Mouse (Mus musculus) E14TG2a.4 (cell line): ENCODE measurements around the gene Thap12.

Source experiments
- H3K27me3 ChIP-seq: 2 replicates; pipeline ENCODE4 v1.6.1; 2014; ENCODE audit warnings: low read length, control low read depth; ENCODE audit not compliant: insufficient read depth
- H3K36me3 ChIP-seq: 2 replicates; pipeline ENCODE4 v1.6.1; 2014; ENCODE audit warnings: low read length, control low read depth; ENCODE audit not compliant: insufficient read depth
- H3K4me1 ChIP-seq: replicated peaks from 2 replicates; pipeline ENCODE4 v1.6.1; 2014; ENCODE audit warnings: low read depth, low read length, control low read depth
- H3K4me3 ChIP-seq: replicated peaks from 2 replicates; pipeline ENCODE4 v1.5.1; 2014; ENCODE audit warnings: mild to moderate bottlenecking, low read length
- H3K9me3 ChIP-seq: 2 replicates; pipeline ENCODE4 v1.6.1; 2014; ENCODE audit warnings: low read length, control low read depth
- CTCF ChIP-seq: conservative IDR thresholded peaks from 2 replicates; pipeline ENCODE4 v1.5.1; 2014; ENCODE audit warnings: low read length
- NANOG ChIP-seq: IDR thresholded peaks from 2 replicates; pipeline ENCODE4 v1.6.1; 2014; ENCODE audit warnings: borderline replicate concordance, low read length, mixed read lengths
- POU5F1 ChIP-seq: IDR thresholded peaks from 2 replicates; pipeline ENCODE4 v1.6.1; 2014; ENCODE audit warnings: low read length, borderline replicate concordance

Thap12 gene

DNA sequence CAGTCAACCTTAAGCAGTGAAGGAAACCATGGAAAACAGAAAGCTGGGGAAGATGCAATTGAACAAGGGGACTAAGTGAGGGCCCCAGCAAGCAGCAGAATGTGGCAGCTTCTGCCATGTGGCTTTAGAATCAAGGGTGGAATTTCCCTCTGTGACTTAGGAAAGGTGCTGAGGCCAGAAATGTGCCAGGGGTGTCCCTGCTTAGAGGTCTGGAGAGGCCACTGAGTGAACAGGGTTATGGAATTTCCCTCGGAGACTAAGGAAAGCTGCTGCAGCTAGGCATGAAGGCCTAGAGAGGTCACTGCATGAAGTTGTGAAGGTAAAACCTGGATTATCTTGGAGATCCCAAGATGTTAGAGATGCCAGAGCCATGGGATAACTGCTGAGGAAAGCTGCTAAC lies 12.8 kb upstream of the Thap12 start:
- Histone ChIP-seq H3K4me3 (no peak overlapping the region), H3K4me1 (peaks cover 8% of the 10 kb centered on the region; the same call in 1 of the 2 replicates)

DNA sequence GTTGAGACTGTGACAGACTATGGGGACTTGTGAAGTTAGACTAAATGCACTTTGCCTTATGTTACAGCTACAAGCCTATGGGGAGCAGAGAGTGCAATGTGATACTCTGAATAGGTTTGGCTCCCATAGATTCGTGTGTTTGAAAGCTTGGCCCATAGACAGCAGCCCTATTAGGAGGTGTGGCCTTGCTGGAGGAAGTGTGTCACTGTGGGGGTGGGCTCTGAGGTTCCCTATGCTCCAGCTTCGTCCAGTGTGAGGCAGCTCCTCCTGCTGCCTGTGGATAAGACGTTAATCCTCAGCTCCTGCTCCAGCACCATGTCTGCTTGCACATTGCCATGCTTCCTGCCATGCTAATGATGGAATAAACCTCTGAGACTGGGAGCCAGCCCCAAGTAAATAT lies 12.1 kb upstream of the Thap12 start:
- H3K9me3 ChIP-seq, result no peaks in the 10 kb centered on the region
- 0 out of 2 replicates have a peak, but pooled peaks cover 3% of the 10 kb centered on the region for H3K27me3 ChIP-seq
- TF ChIP-seq NANOG (no peak), CTCF (no peak), POU5F1 (no peak)
- peaks cover 8% of the 10 kb centered on the region; the same call in 1 of the 2 replicates for H3K4me1 ChIP-seq
- no peak overlapping the region for H3K4me3 ChIP-seq
- no peaks in the 10 kb centered on the region for H3K36me3 ChIP-seq

More for the DNA sequence above, 12.8 kb upstream of the Thap12 start:
- no peak for TF ChIP-seq POU5F1
- no peak for TF ChIP-seq CTCF
- no peak for TF ChIP-seq NANOG
- H3K27me3 ChIP-seq, result 0 out of 2 replicates have a peak, but pooled peaks cover 3% of the 10 kb centered on the region
- H3K9me3 ChIP-seq, result no peaks in the 10 kb centered on the region
- H3K36me3 ChIP-seq, result no peaks in the 10 kb centered on the region

DNA sequence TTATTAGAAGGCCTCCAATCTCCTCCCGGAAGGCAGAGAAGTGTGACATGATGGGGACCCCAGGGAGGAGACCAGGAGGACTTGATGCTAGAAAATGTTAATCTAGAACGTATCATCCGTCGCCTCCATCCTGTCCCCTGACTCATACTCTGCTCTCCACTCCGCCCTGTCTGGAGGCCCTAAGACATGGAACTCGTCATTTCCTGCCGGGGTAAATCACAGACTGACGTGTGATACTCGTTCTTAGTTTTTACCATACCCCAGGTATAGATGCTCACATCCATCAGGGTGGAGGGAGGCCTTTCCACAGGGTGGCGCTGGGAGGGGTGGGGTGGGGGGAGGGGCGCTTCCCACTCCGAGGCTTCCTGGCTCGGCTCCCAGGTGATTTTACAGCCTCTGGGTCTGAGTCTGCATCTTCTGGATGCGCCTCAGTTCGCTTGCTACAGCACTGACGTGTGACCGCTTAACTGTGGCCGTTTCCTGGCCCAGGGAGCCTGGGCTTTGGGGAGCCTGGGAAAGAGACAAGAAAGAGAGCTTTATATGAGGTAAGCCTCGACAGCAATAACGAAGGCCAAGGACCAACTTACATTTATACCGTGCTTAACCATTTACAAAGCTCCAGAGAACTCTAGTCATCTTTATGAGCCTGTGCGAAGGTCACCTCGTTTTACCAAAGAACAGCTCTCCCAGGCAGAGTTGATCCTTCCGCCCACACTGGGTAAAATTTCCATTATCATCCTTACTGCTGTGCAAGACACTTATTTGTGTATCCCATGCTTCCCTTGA lies 9.9 kb upstream of the Thap12 start:
- peaks cover 8% of the 10 kb centered on the region; the same call in 1 of the 2 replicates for H3K4me1 ChIP-seq
- H3K9me3 ChIP-seq, result no peaks in the 10 kb centered on the region
- H3K36me3 ChIP-seq, result no peaks in the 10 kb centered on the region
- no peak overlapping the region for H3K4me3 ChIP-seq
- H3K27me3 ChIP-seq, result no peaks in the 10 kb centered on the region
- no peak for TF ChIP-seq POU5F1
- no peak for TF ChIP-seq NANOG
- TF ChIP-seq CTCF, result no peak

DNA sequence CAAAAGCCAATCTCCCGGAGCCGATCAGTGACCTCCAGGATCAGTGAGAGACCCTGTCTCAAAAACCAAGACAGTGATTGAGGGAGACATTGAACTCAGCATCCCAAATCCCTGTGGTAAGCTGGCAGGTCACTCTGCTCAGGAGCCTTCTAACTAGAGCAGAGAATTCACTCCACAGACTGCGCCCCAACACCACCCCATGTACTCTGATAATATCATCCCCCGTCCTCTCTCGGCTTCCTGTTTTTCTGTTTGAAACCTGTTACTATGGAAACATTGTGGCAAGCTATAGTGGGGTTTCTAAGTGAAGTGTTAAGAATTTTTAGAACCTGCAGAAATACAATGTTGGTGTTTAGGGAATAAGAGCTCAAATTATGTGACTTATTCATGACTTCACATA lies 8.9 kb upstream of the Thap12 start:
- Histone ChIP-seq H3K27me3 (no peaks in the 10 kb centered on the region), H3K4me3 (no peak overlapping the region), H3K4me1 (peaks cover 8% of the 10 kb centered on the region; the same call in 1 of the 2 replicates), H3K36me3 (no peaks in the 10 kb centered on the region), H3K9me3 (no peaks in the 10 kb centered on the region)
- TF ChIP-seq POU5F1 (no peak), CTCF (no peak), NANOG (no peak)

DNA sequence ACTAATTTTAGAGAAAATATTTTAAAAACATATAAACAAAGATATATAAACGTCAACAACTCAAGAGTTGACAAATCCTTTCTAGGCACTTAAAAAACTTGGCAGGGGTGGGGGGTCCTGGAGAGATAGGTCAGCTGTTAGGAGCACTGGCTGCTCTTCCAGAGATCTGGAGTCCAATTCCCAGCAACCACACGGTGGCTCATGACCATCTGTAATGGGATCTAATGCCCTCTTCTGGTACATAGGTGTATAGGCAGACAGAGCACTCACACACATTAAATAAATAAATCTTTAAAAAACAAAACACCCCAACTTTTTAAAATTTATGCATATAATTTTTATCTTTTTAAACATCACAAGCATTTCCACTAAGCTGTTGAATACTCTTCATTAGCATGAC lies 5.4 kb upstream of the Thap12 start:
- peaks cover 9% of the 10 kb centered on the region; the same call in 1 of the 2 replicates for H3K36me3 ChIP-seq
- H3K9me3 ChIP-seq, result no peaks in the 10 kb centered on the region
- H3K4me1 ChIP-seq, result peaks cover 16% of the 10 kb centered on the region
- peak; percentile 57 for TF ChIP-seq CTCF
- no peak for TF ChIP-seq POU5F1
- H3K27me3 ChIP-seq, result no peaks in the 10 kb centered on the region
- H3K4me3 ChIP-seq, result no peak overlapping the region

DNA sequence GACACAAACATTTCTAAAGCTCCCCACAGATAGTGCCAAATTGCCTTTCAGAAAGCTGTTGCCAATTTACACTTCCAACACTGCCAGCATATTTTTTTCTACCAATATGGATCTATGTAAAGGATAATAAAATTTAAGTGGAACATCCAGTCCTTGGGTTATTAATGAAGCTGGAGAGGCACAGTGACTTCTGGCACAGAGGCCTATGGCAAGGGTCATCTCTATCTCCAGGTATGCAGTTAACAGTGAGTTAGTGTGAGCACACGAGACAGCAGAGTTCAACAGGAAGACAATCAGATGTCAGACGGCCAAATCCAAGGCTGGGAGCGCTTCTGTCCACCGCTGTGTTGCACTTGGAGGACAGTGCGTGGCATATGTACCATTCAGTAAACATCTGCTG lies 4.9 kb upstream of the Thap12 start:
- Histone ChIP-seq H3K36me3 (peaks cover 9% of the 10 kb centered on the region; the same call in 1 of the 2 replicates), H3K4me1 (peaks cover 11% of the 10 kb centered on the region), H3K9me3 (no peaks in the 10 kb centered on the region), H3K4me3 (no peak overlapping the region), H3K27me3 (no peaks in the 10 kb centered on the region)
- TF ChIP-seq POU5F1, result no peak
- TF ChIP-seq NANOG, result no peak
- no peak for TF ChIP-seq CTCF

DNA sequence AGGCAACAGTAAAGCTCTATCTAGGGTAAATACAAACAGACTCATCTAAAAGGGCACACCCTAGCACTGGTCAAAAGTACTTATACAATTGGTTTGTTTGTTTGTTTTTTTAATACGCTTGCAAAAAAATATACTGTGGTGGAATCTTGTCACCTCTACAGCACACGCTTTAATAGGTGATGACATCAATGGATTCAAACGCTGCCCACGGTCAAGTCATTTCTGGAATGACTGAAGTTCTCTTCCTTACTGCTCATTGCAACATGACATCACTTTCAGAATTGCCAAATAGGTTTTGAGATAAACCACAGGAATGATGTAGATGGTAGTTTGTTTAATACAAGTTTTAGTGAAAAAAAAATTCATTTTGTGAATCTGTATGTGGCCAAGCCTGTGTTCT lies 4.3 kb upstream of the Thap12 start:
- TF ChIP-seq CTCF (no peak), POU5F1 (no peak), NANOG (no peak)
- H3K4me1 ChIP-seq, result peaks cover 8% of the 10 kb centered on the region
- H3K36me3 ChIP-seq, result peaks cover 9% of the 10 kb centered on the region; the same call in 1 of the 2 replicates
- H3K4me3 ChIP-seq, result no peak overlapping the region
- no peaks in the 10 kb centered on the region for H3K27me3 ChIP-seq
- H3K9me3 ChIP-seq, result no peaks in the 10 kb centered on the region

DNA sequence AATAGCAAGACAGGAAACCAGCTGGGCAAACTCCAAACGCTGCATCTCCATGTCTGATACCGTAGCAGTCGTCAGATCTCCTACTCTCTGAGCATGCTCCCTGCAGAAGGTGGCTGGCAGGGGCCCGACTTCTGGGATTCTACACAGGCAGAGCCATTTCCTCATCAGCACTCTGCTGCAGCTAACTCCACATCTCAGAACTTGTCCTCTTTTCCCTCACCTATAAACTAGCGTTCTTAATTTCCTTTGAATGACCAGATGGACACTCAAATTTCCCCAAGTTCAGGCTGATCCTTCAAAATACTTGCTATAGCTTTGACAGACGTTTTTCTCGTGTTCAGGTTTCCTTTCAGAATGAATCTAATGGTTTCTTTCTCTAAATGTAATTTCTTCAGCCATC lies 1.1 kb upstream of the Thap12 start:
- Histone ChIP-seq H3K27me3 (no peaks in the 10 kb centered on the region), H3K4me1 (peaks cover 27% of the 10 kb centered on the region), H3K36me3 (peaks cover 9% of the 10 kb centered on the region; the same call in 1 of the 2 replicates), H3K9me3 (no peaks in the 10 kb centered on the region), H3K4me3 (peak overlapping the region; percentile 97)
- TF ChIP-seq NANOG, result no peak
- no peak for TF ChIP-seq POU5F1
- TF ChIP-seq CTCF, result no peak

DNA sequence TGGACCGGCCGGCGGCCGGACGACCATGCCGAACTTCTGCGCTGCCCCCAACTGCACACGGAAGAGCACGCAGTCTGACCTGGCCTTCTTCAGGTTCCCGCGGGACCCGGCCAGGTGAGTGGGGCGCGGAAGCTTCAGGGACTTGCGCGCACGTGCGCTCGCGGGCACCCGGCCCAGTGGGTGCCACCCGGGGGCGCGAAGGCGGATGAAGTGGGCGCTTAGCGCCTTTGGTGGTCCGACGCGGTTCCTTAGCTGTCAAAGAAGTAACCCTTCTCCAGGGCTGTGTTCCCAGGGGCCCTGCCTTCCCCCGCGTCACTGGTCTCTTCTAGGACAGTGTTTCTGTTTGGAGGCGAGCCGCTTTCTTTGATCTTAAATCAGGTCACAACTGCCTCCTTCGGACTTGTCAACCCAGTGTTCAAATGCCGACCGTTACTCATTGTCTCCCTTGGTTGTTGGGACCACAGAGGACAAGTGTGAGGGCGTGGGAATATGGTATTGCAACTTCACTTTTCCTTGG lies 520 bp downstream of the Thap12 start:
- H3K4me3 ChIP-seq, result peak overlapping the region; percentile 97
- H3K27me3 ChIP-seq, result no peaks in the 10 kb centered on the region
- peaks cover 9% of the 10 kb centered on the region; the same call in 1 of the 2 replicates for H3K36me3 ChIP-seq
- no peaks in the 10 kb centered on the region for H3K9me3 ChIP-seq
- no peak for TF ChIP-seq NANOG
- TF ChIP-seq POU5F1, result no peak
- peaks cover 27% of the 10 kb centered on the region for H3K4me1 ChIP-seq
